Mouse (Mus musculus) heart, embryonic 10.5 days (tissue): ENCODE measurements around the gene Fhad1. TPM values are rescaled to one million over a fixed set of nuclear protein-coding genes. Genes with fewer than 3 reads are reported as not detected.

Source experiments
- DNase-seq: peaks from one replicate; pipeline ENCODE4 v3.0.0-alpha.2; 2017; ENCODE audit warnings: low spot score
- H3K27ac ChIP-seq: fragments of 300-500 bp; sonication (generic); 2 replicates; pipeline ENCODE4 v1.5.1; 2016; ENCODE audit warnings: mild to moderate bottlenecking
- H3K27me3 ChIP-seq: fragments of 300-500 bp; sonication (generic); 2 replicates; pipeline ENCODE4 v1.6.1; 2016; ENCODE audit warnings: mild to moderate bottlenecking; ENCODE audit not compliant: poor library complexity, insufficient read depth, severe bottlenecking
- H3K36me3 ChIP-seq: fragments of 300-500 bp; sonication (generic); 2 replicates; pipeline ENCODE4 v1.6.1; 2016; ENCODE audit warnings: mild to moderate bottlenecking, moderate library complexity
- H3K4me1 ChIP-seq: fragments of 300-500 bp; sonication (generic); 2 replicates; pipeline ENCODE4 v1.6.1; 2016; ENCODE audit warnings: mild to moderate bottlenecking
- H3K4me3 ChIP-seq: fragments of 300-500 bp; sonication (generic); 2 replicates; pipeline ENCODE4 v1.5.1; 2016; ENCODE audit warnings: mild to moderate bottlenecking, moderate library complexity
- H3K9me3 ChIP-seq: fragments of 300-500 bp; sonication (generic); 2 replicates; pipeline ENCODE4 v1.6.1; 2016; ENCODE audit warnings: mild to moderate bottlenecking, moderate library complexity
- WGBS: fragments of 180-500 bp; shearing (Covaris S2); methylation state at CpG from one replicate; pipeline ENCODE4 v1.1.7; 2016; 5-methylcytosine and 5-hydroxymethylcytosine counted together
- polyA plus RNA-seq: library from polyadenylated mRNA; unstranded; fragments of >200 nt; fragmentation: Nextera tagmentation; extraction: Ambion mirVana; gene quantifications from 2 replicates; pipeline ENCODE4 v1.2.1, GENCODE M21; 2016

Gene Fhad1
- polyA plus RNA-seq, 1 experiment from 2014 or later: 3.4 TPM

DNA sequence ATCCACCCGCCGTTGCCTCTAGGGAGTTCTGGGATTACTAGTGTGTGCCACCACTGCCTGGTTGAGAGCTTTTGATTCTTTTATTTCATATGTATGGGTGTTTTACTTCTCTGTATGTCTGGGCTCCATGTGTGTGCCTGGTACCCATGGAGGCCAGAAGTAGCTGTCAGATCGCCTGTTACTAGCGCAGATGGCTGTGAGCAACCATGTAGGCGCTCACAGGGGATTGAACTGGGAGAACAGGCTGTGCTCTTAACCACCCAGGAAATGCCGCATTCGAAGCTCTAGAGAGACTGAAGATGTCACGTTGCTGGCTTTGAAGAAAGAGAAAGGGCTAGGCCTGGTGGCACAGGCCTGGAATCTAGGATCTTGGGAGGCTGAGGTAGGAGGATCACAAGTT lies 73.6 kb downstream of the Fhad1 start:
- WGBS: 82% methylated on average over 8 of the region's 8 CpGs
- Histone ChIP-seq H3K4me1 (peaks cover 32% of the 10 kb centered on the region), H3K27me3 (no peaks in the 10 kb centered on the region; the same call in 1 of the 2 replicates), H3K36me3 (peaks cover 5% of the 10 kb centered on the region; the same call in 1 of the 2 replicates), H3K9me3 (peaks cover 3% of the 10 kb centered on the region), H3K27ac (peak overlapping the region; percentile 56; the same call in 1 of the 2 replicates), H3K4me3 (no peak overlapping the region)
- DNase-seq: no peak

DNA sequence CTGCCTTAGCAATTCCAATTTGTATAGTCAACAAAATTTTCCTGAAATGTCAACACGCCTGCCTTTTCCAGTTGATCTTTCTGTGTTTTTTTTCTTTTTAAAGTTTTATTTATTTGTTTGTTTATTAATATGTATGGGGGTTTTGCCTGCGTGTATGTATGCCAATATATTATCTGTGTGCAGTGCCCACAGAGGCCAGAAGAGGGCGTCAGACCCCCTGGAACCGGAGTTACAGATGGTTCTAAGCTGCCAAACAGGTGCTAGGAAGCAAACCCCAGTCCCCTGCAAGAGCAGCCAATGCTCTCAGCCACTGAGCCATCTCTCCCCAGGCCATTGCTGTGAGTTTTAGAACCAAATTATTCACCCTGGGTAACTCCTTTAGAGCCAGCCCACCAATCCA lies 76.3 kb downstream of the Fhad1 start:
- DNase-seq: no peak
- Histone ChIP-seq H3K36me3 (no peaks in the 10 kb centered on the region), H3K9me3 (no peaks in the 10 kb centered on the region), H3K4me3 (no peak overlapping the region), H3K27ac (no peak overlapping the region), H3K4me1 (peaks cover 32% of the 10 kb centered on the region), H3K27me3 (no peaks in the 10 kb centered on the region; the same call in 1 of the 2 replicates)
- WGBS: 69% methylated on average over 4 of the region's 4 CpGs

DNA sequence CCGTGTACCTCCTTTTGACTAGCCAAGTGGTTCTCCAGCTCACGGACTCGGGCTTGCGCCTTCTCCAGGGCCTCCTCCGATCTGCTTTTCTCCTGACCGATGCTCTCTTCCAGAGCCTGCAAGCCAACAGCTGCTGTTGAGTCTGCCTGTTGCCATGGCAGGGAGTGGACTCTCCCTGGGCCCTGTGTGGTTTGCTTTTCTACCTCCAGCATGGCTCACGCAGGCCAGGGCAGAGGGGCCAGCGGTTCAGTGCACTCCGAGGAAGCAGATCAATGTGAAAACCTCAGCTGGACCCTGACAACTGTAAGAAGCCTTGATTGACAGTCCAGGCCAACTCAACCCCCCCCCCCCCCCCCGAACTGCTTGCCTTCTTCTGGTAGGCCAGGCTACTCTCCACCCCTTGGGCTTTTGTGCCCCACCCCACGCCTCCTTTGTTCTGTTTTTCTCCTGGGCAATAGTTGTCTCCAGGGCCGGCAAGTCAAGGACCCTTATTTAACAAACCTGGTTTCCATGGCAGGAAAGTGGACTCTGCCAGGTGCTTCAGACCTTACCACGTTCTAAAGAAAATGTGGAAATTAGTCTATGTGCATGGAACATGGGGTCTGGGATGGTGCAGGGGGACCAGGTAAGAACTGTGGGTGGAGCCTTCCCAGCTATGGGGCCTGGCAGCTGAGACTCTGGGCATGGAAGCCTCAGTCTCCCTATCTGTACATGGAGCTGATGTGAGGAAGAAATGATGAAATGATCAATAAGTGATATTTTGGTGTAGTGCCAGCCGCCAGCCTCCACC lies 81.9 kb downstream of the Fhad1 start:
- DNase-seq: no peak
- no peaks in the 10 kb centered on the region for H3K9me3 ChIP-seq
- no peaks in the 10 kb centered on the region for H3K36me3 ChIP-seq
- WGBS: 75% methylated on average over 14 of the region's 14 CpGs
- H3K27me3 ChIP-seq: no peaks in the 10 kb centered on the region
- H3K27ac ChIP-seq: peak overlapping the region; percentile 42; the same call in 1 of the 2 replicates
- no peak overlapping the region for H3K4me3 ChIP-seq
- H3K4me1 ChIP-seq: peaks cover 35% of the 10 kb centered on the region

DNA sequence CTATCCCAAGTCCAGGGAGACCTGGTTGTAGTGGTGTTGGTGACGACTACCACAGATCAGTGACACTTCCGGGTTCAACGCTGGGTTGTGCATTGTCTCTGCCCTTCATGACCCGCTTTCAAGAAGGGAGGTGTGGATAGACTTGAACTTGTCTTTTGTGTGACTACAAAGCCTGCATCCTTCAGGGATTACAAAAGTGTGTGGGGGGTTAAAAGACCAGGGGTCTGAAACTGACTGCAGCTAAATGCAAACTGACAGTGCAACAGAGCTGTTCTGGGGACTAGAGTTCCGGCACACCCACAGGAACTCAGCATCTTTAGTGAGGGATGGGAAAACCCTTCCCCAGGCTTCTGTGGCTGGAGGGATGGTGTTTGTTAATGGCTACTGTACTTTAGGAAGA lies 83.4 kb downstream of the Fhad1 start:
- Histone ChIP-seq H3K9me3 (no peaks in the 10 kb centered on the region), H3K27me3 (no peaks in the 10 kb centered on the region), H3K27ac (no peak overlapping the region), H3K4me3 (no peak overlapping the region), H3K4me1 (peaks cover 31% of the 10 kb centered on the region), H3K36me3 (no peaks in the 10 kb centered on the region)
- no peak for DNase-seq
- 75% methylated on average over 5 of the region's 5 CpGs for WGBS

DNA sequence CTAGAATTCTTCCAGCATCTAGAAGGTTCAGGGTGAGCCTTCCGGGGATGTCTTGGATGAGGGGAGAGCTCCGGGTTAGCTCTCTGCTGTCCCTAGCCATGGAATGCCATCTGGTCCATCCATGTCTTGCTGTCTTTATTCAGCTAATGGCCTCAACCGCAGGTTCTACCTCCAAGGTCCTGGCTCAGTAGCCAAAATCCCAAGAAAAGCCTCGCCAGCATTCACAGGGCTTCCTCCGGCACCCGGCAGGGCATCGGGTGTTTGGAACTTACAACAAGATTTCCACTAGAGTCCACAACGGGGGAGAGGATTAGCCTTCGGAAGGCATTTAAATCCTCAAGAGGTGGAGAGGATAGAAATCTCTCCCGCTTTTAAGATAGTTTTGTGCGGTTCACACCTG lies 84.9 kb downstream of the Fhad1 start:
- Histone ChIP-seq H3K4me3 (no peak overlapping the region), H3K9me3 (no peaks in the 10 kb centered on the region)

DNA sequence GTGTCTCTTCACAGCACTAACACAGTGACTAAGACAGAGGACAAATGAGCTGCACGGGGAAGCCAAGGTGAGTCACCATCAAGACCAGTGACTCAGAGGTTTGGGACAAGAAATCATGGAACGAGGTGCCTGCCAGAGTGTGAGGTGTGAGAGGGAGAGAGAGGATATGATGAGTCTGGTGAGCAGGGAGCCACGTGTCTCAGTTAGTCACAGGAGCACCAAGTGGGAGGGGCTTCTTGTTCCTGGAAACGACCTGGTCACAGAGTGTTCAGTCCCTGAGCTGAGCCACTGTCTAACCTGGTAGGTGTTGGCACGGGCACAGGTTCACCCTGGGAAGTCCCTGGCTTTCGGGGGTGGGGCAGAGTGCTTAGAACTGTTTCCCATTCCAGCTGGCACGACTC lies 86.0 kb downstream of the Fhad1 start:
- Histone ChIP-seq H3K9me3 (no peaks in the 10 kb centered on the region), H3K36me3 (no peaks in the 10 kb centered on the region), H3K4me1 (peaks cover 37% of the 10 kb centered on the region), H3K27me3 (no peaks in the 10 kb centered on the region), H3K4me3 (no peak overlapping the region), H3K27ac (0 out of 2 replicates have a peak overlapping the region, but pooled peaks have one; percentile 6)
- DNase-seq: no peak
- 67% methylated on average over 7 of the region's 7 CpGs for WGBS

More for the DNA sequence above, 84.9 kb downstream of the Fhad1 start:
- no peak overlapping the region for H3K27ac ChIP-seq
- no peaks in the 10 kb centered on the region for H3K27me3 ChIP-seq
- peaks cover 37% of the 10 kb centered on the region for H3K4me1 ChIP-seq
- no peaks in the 10 kb centered on the region for H3K36me3 ChIP-seq
- 79% methylated on average over 11 of the region's 11 CpGs for WGBS
- DNase-seq: no peak

DNA sequence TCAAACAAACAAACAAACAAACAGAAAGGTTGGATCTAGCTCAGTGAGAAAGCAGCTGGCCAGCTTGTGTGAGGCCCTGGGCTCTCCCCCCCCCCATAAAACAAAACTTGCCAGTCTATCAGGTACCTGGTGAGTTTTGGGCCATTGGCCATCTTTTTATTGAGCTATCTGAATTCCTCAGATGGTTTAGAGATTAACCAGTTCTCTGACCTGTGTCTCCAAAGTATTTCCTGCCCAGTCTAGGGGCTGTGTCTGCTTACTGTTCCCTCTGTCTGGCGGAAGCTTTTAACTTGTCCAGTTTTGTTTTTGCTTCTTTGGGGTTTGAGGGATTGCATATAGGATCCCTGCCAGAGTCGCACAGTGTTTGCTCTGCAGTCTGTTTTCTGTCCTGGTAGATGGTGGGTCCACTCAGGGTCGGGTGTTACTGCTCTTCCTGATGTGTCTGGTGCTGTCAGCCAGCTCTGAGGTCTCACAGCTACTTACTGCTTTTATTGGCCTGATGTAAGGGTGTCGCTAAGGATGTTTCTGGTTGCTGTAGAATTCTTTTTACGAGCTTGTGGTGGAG lies 89.0 kb downstream of the Fhad1 start:
- 43% methylated on average over 5 of the region's 5 CpGs for WGBS
- Histone ChIP-seq H3K27ac (peak overlapping the region; percentile 36; the same call in 1 of the 2 replicates), H3K36me3 (no peaks in the 10 kb centered on the region), H3K9me3 (no peaks in the 10 kb centered on the region), H3K4me3 (no peak overlapping the region), H3K4me1 (peaks cover 32% of the 10 kb centered on the region), H3K27me3 (no peaks in the 10 kb centered on the region)
- no peak for DNase-seq

DNA sequence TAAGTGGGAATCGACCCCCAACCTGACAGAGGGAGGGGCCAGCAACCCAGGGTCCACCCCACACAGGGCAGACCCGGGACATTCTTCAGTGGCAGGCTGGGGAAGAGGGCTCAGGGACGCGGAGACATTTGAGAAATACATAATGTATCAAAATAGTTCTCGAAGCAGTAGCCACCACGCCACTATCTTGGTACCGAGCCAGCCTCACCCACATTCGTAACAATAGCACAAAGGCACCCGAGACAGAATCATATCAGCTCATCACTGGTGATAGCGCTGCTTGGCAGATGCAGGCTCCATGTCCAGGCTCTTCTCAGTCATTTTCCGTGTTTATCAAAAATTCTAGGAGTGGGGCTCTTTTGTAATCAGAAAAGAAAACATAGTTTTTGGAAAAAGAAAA lies 90.9 kb downstream of the Fhad1 start:
- Histone ChIP-seq H3K27ac (no peak overlapping the region), H3K36me3 (no peaks in the 10 kb centered on the region), H3K9me3 (no peaks in the 10 kb centered on the region), H3K27me3 (no peaks in the 10 kb centered on the region), H3K4me3 (no peak overlapping the region), H3K4me1 (peaks cover 22% of the 10 kb centered on the region)
- no peak for DNase-seq
- WGBS: 57% methylated on average over 11 of the region's 11 CpGs

DNA sequence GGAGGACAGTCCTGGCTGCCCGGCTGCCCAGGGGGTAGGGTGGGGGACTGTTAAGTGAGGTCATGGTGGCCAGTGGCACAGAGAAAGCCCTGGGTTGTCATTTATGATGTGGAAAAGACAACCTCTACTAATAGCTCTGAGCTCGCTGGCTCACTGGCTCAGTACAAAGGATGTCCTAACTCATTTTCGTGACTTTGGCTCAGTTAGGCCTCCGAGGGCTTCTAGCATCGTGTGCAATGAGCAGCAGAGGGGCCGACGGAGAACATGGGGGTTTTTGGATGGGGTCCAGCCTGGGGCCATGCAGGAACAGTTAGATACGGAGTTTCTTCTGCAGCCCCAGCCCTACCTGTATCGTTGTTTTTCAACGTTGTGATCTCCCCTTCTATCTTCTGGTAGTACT lies 94.5 kb downstream of the Fhad1 start:
- no peaks in the 10 kb centered on the region for H3K36me3 ChIP-seq
- 90% methylated on average over 10 of the region's 10 CpGs for WGBS

DNA sequence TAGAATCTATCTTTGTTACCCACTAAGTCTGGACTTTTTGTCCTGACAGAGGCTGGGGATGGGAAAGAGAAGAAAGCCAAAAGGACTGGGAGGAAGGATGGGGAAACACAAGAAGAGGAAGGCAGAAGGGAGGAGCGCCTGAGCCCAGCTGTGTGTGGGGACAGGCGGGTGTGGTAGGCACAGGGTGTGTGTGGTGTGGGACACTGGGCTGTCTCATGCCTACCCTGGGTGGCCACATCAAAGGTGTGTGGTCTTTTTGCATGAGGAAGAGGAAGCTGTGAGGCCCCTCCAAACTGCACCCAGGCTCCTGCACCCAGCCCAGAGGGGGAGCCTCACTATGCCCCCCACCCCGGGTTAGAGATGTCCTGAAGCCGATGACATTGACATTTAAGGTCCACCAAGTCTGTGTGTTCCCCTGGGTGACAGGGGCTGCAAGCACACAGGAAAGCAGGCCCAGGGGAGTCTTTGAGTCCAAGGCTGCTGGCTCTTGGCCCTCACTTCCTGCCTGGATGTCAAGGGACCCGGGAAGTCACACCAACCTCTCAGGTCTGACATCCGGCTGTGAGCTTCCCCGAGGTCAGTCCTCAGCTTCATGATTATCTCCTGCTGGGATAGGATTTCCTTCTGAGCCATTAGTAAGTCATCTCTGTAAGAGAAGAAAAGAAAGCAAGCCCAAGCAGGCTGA lies 97.0 kb downstream of the Fhad1 start:
- Histone ChIP-seq H3K4me3 (no peak overlapping the region), H3K9me3 (no peaks in the 10 kb centered on the region), H3K27ac (no peak overlapping the region), H3K27me3 (no peaks in the 10 kb centered on the region), H3K36me3 (no peaks in the 10 kb centered on the region), H3K4me1 (peaks cover 57% of the 10 kb centered on the region)
- 64% methylated on average over 7 of the region's 7 CpGs for WGBS
- DNase-seq: no peak

More for the DNA sequence above, 94.5 kb downstream of the Fhad1 start:
- Histone ChIP-seq H3K27me3 (no peaks in the 10 kb centered on the region), H3K27ac (no peak overlapping the region), H3K9me3 (no peaks in the 10 kb centered on the region), H3K4me3 (no peak overlapping the region), H3K4me1 (peaks cover 39% of the 10 kb centered on the region)
- DNase-seq: no peak

DNA sequence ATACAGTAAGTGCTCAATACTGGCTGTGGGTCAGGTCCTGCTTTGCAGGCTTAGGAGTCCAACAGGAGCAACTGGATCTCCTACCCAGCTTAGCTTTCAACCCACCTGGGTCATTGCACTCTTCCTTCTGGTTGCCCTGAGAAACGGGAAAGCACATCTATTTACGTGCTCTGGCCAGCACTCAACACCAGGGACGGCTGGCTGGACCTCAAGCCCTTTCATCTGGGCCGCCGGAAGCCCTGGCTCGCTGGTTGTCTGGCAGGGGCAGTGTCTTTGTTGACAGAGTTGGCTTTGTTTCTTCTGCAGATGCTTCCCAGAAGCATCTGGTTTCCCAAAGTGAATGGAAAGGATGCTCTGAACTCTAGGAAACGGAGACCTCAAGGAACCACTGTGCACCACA lies 100.8 kb downstream of the Fhad1 start:
- DNase-seq: peak; percentile 87
- Histone ChIP-seq H3K27me3 (no peaks in the 10 kb centered on the region), H3K27ac (peak overlapping the region; percentile 67), H3K4me3 (no peak overlapping the region), H3K36me3 (no peaks in the 10 kb centered on the region), H3K9me3 (no peaks in the 10 kb centered on the region), H3K4me1 (peaks cover 51% of the 10 kb centered on the region)
- WGBS: 15% methylated on average over 7 of the region's 7 CpGs

DNA sequence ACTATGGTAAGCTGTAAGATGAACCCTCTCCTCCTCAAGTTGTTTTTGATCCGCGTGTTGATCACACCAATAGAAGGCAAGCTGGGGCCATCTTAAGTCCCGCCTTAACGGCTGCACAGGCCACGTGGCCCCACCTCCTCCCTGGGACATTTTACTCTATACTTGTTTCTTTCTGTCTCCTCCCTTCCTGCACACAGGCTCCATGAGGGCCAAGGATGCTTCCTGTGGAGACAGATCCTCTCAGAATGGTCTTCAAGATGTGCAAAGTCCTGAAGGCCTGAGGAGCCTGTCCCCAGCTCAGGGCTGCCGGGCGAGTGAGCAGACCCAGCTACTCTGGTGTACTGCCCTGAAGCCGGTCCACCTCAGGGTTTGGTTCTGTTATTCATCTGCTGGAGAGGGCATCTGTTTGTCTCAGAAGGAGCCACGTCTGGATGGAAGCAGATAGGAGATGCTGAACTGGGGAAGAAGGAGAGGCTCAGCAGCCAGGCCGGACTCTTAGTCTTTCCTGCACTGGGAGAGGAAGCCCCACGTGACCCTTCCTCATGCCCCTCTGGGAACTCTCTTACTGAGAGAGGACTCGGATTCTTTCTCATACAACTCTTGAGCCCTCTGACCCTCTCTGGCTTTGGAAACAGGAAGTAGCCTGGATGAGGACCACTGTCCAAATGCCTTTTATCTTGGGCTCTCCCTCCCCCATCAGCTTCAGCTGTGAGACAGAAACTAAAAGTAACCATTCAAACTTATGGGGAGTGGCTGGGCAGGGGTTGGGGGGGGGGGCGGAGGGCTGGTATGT lies 101.5 kb downstream of the Fhad1 start:
- Histone ChIP-seq H3K4me1 (peaks cover 45% of the 10 kb centered on the region), H3K9me3 (no peaks in the 10 kb centered on the region), H3K27me3 (no peaks in the 10 kb centered on the region), H3K4me3 (no peak overlapping the region), H3K27ac (peak overlapping the region; percentile 67), H3K36me3 (no peaks in the 10 kb centered on the region)
- WGBS: 58% methylated on average over 13 of the region's 13 CpGs
- no peak for DNase-seq
